Mouse (Mus musculus) hindbrain, postnatal 0 days (tissue): ENCODE data around the gene Ttk. TPM values are rescaled to one million over a fixed set of nuclear protein-coding genes. Genes with fewer than 3 reads are reported as not detected.
A peak's percentile ranks its signal among the peaks of the same experiment; 100 is the strongest.

Experiments used
- ATAC-seq: fragments of 200-750 bp; cut with Nextera tagmentation; 2 replicates; pipeline ENCODE4 v1.8.0; 2017; ENCODE audit warnings: mild to moderate bottlenecking, moderate TSS enrichment, moderate library complexity
- DNase-seq: peaks from one replicate; pipeline ENCODE4 v3.0.0-alpha.2; 2015; ENCODE audit warnings: low spot score
- H3K27ac ChIP-seq: fragments of 300-500 bp; sonication (generic); 2 replicates; pipeline ENCODE4 v1.5.1; 2014; ENCODE audit warnings: mild to moderate bottlenecking
- H3K27me3 ChIP-seq: fragments of 300-500 bp; sonication (generic); 2 replicates; pipeline ENCODE4 v1.6.1; 2014; ENCODE audit warnings: low read length, mixed read lengths; ENCODE audit not compliant: insufficient read depth
- H3K36me3 ChIP-seq: fragments of 300-500 bp; sonication (generic); 2 replicates; pipeline ENCODE4 v1.6.1; 2014; ENCODE audit warnings: low read length, mixed read lengths; ENCODE audit not compliant: insufficient read depth
- H3K4me1 ChIP-seq: fragments of 300-500 bp; sonication (generic); 2 replicates; pipeline ENCODE4 v1.6.1; 2014; ENCODE audit warnings: antibody characterized with exemption, low read length, mixed read lengths; ENCODE audit not compliant: insufficient read depth
- H3K4me2 ChIP-seq: fragments of 300-500 bp; sonication (generic); 2 replicates; pipeline ENCODE4 v1.6.1; 2014; ENCODE audit warnings: low read depth, mild to moderate bottlenecking, low read length, moderate library complexity, mixed read lengths
- H3K4me3 ChIP-seq: fragments of 300-500 bp; sonication (generic); 2 replicates; pipeline ENCODE4 v1.5.1; 2014; ENCODE audit warnings: low read length
- H3K9ac ChIP-seq: fragments of 300-500 bp; sonication (generic); replicated peaks from 2 replicates; pipeline ENCODE4 v1.6.1; 2014; ENCODE audit warnings: mild to moderate bottlenecking, low read length, moderate library complexity, mixed read lengths
- H3K9me3 ChIP-seq: fragments of 300-500 bp; sonication (generic); 2 replicates; pipeline ENCODE4 v1.6.1; 2016; ENCODE audit warnings: low read length, mixed read lengths
- CTCF ChIP-seq: IDR thresholded peaks from 2 replicates; pipeline ENCODE4 v1.5.1; 2016; ENCODE audit warnings: antibody characterized with exemption, control low read depth, low read depth
- WGBS: fragments of 180-500 bp; shearing (Covaris S2); extraction: QIAGEN DNeasy Blood & Tissue Kit; methylation state at CpG from one replicate; pipeline ENCODE4 v1.1.7; 2014; 5-methylcytosine and 5-hydroxymethylcytosine counted together
- polyA plus RNA-seq: library from polyadenylated mRNA; unstranded; fragments of >200 nt; fragmentation: Nextera tagmentation; extraction: Ambion mirVana; gene quantifications from 2 replicates; pipeline ENCODE4 v1.2.1, GENCODE M21; 2015
- total RNA-seq: library from RNA; depleted of rRNA; stranded (reverse); fragments of >200 nt; gene quantifications from 2 replicates; pipeline ENCODE4 v1.2.3, GENCODE M21; 2014; rRNA removed

Gene Ttk
- total RNA-seq (3.0 and 4.0 TPM in 2 replicates), polyA plus RNA-seq (4.3 and 6.0 TPM in 2 replicates)

- no peaks in the 10 kb centered on the region for H3K36me3 ChIP-seq
- peak within 1 kb of the TSS; percentile 95 for H3K27ac ChIP-seq
- 0 out of 2 replicates have a peak, but pooled peaks cover 3% of the 10 kb centered on the region for H3K4me1 ChIP-seq
- WGBS = 0% methylated on average over 38 of the region's 38 CpGs
- peak within 1 kb of the TSS; percentile 78 for H3K4me3 ChIP-seq
- DNase-seq (peak; percentile 97), ATAC-seq (peak; percentile 100)
- H3K4me2 ChIP-seq = peak within 1 kb of the TSS; percentile 97
- peak within 1 kb of the TSS; percentile 88 for H3K9ac ChIP-seq
- no peak for TF ChIP-seq CTCF
- no peaks in the 10 kb centered on the region for H3K9me3 ChIP-seq
- no peaks in the 10 kb centered on the region for H3K27me3 ChIP-seq
Observed at GRCm38 (mm10) chr9:83833811-83834747, at the start of gene Ttk. Gene Ttk (plus strand): TSS chr9:83834689.

GRCm38 (mm10) chr9:83785501-83785900 lies 49.0 kb upstream of the Ttk start:
- H3K9me3 ChIP-seq = no peaks in the 10 kb centered on the region
- no peak overlapping the region for H3K4me2 ChIP-seq
- ATAC-seq (0 out of 2 replicates have a peak, but pooled peaks have one; percentile 29), DNase-seq (no peak)
- no peak overlapping the region for H3K27ac ChIP-seq
- H3K36me3 ChIP-seq = peaks cover 16% of the 10 kb centered on the region
- H3K9ac ChIP-seq = no peak overlapping the region
- TF ChIP-seq CTCF = no peak
- H3K27me3 ChIP-seq = no peaks in the 10 kb centered on the region
- H3K4me3 ChIP-seq = no peak overlapping the region
- no peaks in the 10 kb centered on the region for H3K4me1 ChIP-seq
- 74% methylated on average over 1 of the region's 1 CpGs for WGBS

- Histone ChIP-seq H3K4me1 (no peaks in the 10 kb centered on the region), H3K4me2 (no peak overlapping the region), H3K4me3 (no peak overlapping the region), H3K36me3 (peaks cover 6% of the 10 kb centered on the region), H3K9me3 (no peaks in the 10 kb centered on the region), H3K27me3 (no peaks in the 10 kb centered on the region), H3K27ac (no peak overlapping the region), H3K9ac (no peak overlapping the region)
- no peak for ATAC-seq
- DNase-seq = no peak
- WGBS = 92% methylated on average over 6 of the region's 6 CpGs
- no peak for TF ChIP-seq CTCF
Observed at GRCm38 (mm10) chr9:83789326-83789725, 45.2 kb upstream of the Ttk start.

- 89% methylated on average over 7 of the region's 7 CpGs for WGBS
- 0 out of 2 replicates have a peak, but pooled peaks cover 3% of the 10 kb centered on the region for H3K4me1 ChIP-seq
- no peaks in the 10 kb centered on the region for H3K27me3 ChIP-seq
- no peaks in the 10 kb centered on the region; the same call in 1 of the 2 replicates for H3K36me3 ChIP-seq
- no peak for TF ChIP-seq CTCF
- no peak overlapping the region for H3K4me2 ChIP-seq
- no peaks in the 10 kb centered on the region for H3K9me3 ChIP-seq
- H3K4me3 ChIP-seq = no peak overlapping the region
- no peak for ATAC-seq
- DNase-seq = no peak
- no peak overlapping the region for H3K27ac ChIP-seq
- H3K9ac ChIP-seq = no peak overlapping the region
Observed at GRCm38 (mm10) chr9:83796875-83797274, 37.6 kb upstream of the Ttk start.

GRCm38 (mm10) chr9:83797898-83798297 lies 36.6 kb upstream of the Ttk start:
- 58% methylated on average over 8 of the region's 8 CpGs for WGBS
- Histone ChIP-seq H3K4me3 (no peak overlapping the region), H3K27ac (no peak overlapping the region), H3K9me3 (no peaks in the 10 kb centered on the region), H3K27me3 (no peaks in the 10 kb centered on the region), H3K4me1 (0 out of 2 replicates have a peak, but pooled peaks cover 6% of the 10 kb centered on the region), H3K36me3 (no peaks in the 10 kb centered on the region; the same call in 1 of the 2 replicates), H3K4me2 (no peak overlapping the region), H3K9ac (no peak overlapping the region)
- DNase-seq (no peak), ATAC-seq (no peak)
- no peak for TF ChIP-seq CTCF

GRCm38 (mm10) chr9:83804341-83804740 lies 30.1 kb upstream of the Ttk start:
- H3K27me3 ChIP-seq = no peaks in the 10 kb centered on the region
- peaks cover 3% of the 10 kb centered on the region; the same call in 1 of the 2 replicates for H3K4me1 ChIP-seq
- 0 out of 2 replicates have a peak overlapping the region, but pooled peaks have one; percentile 0 for H3K9ac ChIP-seq
- H3K4me2 ChIP-seq = peak overlapping the region; percentile 72
- H3K27ac ChIP-seq = no peak overlapping the region
- no peaks in the 10 kb centered on the region for H3K9me3 ChIP-seq
- WGBS = 52% methylated on average over 13 of the region's 13 CpGs
- H3K36me3 ChIP-seq = no peaks in the 10 kb centered on the region
- ATAC-seq = no peak
- peak overlapping the region; percentile 79 for H3K4me3 ChIP-seq
- DNase-seq = no peak
- TF ChIP-seq CTCF = no peak
